Mouse (Mus musculus) heart, embryonic 13.5 days (tissue): ENCODE results near the gene Sema4g. TPM values are rescaled to one million over a fixed set of nuclear protein-coding genes. Genes with fewer than 3 reads are reported as not detected.

Source experiments
- ATAC-seq: fragments of 200-750 bp; cut with Nextera tagmentation; 2 replicates; pipeline ENCODE4 v1.8.0; 2017; ENCODE audit warnings: moderate TSS enrichment; ENCODE audit not compliant: insufficient number of reproducible peaks, low FRiP score, low TSS enrichment; ENCODE audit errors: extremely low read depth
- H3K27ac ChIP-seq: fragments of 300-500 bp; sonication (generic); replicated peaks from 2 replicates; pipeline ENCODE4 v1.5.1; 2015; ENCODE audit warnings: moderate library complexity, mild to moderate bottlenecking, inconsistent platforms
- H3K27me3 ChIP-seq: fragments of 300-500 bp; sonication (generic); replicated peaks from 2 replicates; pipeline ENCODE4 v1.6.1; 2015; ENCODE audit warnings: mild to moderate bottlenecking, inconsistent platforms
- H3K36me3 ChIP-seq: fragments of 300-500 bp; sonication (generic); 2 replicates; pipeline ENCODE4 v1.6.1; 2015; ENCODE audit warnings: mild to moderate bottlenecking, inconsistent platforms
- H3K4me1 ChIP-seq: fragments of 300-500 bp; sonication (generic); 2 replicates; pipeline ENCODE4 v1.6.1; 2015; ENCODE audit warnings: inconsistent platforms
- H3K4me2 ChIP-seq: fragments of 300-500 bp; sonication (generic); 2 replicates; pipeline ENCODE4 v1.6.1; 2015; ENCODE audit warnings: inconsistent platforms, mild to moderate bottlenecking, moderate library complexity
- H3K4me3 ChIP-seq: fragments of 300-500 bp; sonication (generic); 2 replicates; pipeline ENCODE4 v1.5.1; 2015; ENCODE audit warnings: moderate library complexity, mild to moderate bottlenecking, inconsistent platforms
- H3K9ac ChIP-seq: fragments of 300-500 bp; sonication (generic); 2 replicates; pipeline ENCODE4 v1.6.1; 2015; ENCODE audit warnings: inconsistent platforms, mild to moderate bottlenecking, moderate library complexity
- H3K9me3 ChIP-seq: fragments of 300-500 bp; sonication (generic); 2 replicates; pipeline ENCODE4 v1.6.1; 2016; ENCODE audit warnings: inconsistent platforms
- WGBS: fragments of 180-500 bp; shearing (Covaris S2); methylation state at CpG from one replicate; pipeline ENCODE4 v1.1.7; 2015; ENCODE audit warnings: mixed read lengths; 5-methylcytosine and 5-hydroxymethylcytosine counted together
- polyA plus RNA-seq: library from polyadenylated mRNA; unstranded; fragments of >200 nt; fragmentation: Nextera tagmentation; extraction: Ambion mirVana; gene quantifications from 2 replicates; pipeline ENCODE4 v1.2.1, GENCODE M21; 2015

Sema4g gene
- polyA plus RNA-seq, 1 experiment from 2014 or later: 0.60 TPM

GRCm38 (mm10) chr19:45044389-45044927 is 55.6 kb downstream of the Sema4g start:
- no peak for ATAC-seq
- Histone ChIP-seq H3K9me3 (no peaks in the 10 kb centered on the region), H3K4me3 (no peak overlapping the region), H3K27me3 (peaks cover 76% of the 10 kb centered on the region), H3K36me3 (peaks cover 4% of the 10 kb centered on the region; the same call in 1 of the 2 replicates), H3K27ac (no peak overlapping the region), H3K4me1 (peaks cover 28% of the 10 kb centered on the region), H3K4me2 (no peak overlapping the region), H3K9ac (no peak overlapping the region)
- WGBS: 54% methylated on average over 11 of the region's 11 CpGs

- H3K36me3 ChIP-seq: peaks cover 12% of the 10 kb centered on the region; the same call in 1 of the 2 replicates
- H3K9me3 ChIP-seq: no peaks in the 10 kb centered on the region
- WGBS: 38% methylated on average over 15 of the region's 15 CpGs
- ATAC-seq: no peak
- H3K4me2 ChIP-seq: no peak overlapping the region
- H3K27ac ChIP-seq: no peak overlapping the region
- H3K9ac ChIP-seq: no peak overlapping the region
- peaks cover 68% of the 10 kb centered on the region for H3K27me3 ChIP-seq
- no peak overlapping the region for H3K4me3 ChIP-seq
- H3K4me1 ChIP-seq: peaks cover 28% of the 10 kb centered on the region
Measured at GRCm38 (mm10) chr19:45045236-45045635, 56.3 kb downstream of the Sema4g start.

- Histone ChIP-seq H3K4me3 (peak within 1 kb of the TSS; percentile 68), H3K4me2 (peak within 1 kb of the TSS; percentile 93), H3K9ac (peak within 1 kb of the TSS; percentile 85), H3K4me1 (peaks cover 28% of the 10 kb centered on the region), H3K9me3 (no peaks in the 10 kb centered on the region), H3K36me3 (peaks cover 16% of the 10 kb centered on the region), H3K27me3 (peaks cover 64% of the 10 kb centered on the region), H3K27ac (no peak within 1 kb of the TSS)
- ATAC-seq: no peak
- 65% methylated on average over 5 of the region's 5 CpGs for WGBS
Measured at GRCm38 (mm10) chr19:45045651-45046050, 56.8 kb downstream of the Sema4g start, which contains the start of gene Pdzd7. Gene Pdzd7, minus strand, starts transcription at chr19:45045717.

- Histone ChIP-seq H3K4me3 (peak overlapping the region; percentile 68), H3K4me1 (peaks cover 28% of the 10 kb centered on the region), H3K9me3 (no peaks in the 10 kb centered on the region), H3K27me3 (peaks cover 53% of the 10 kb centered on the region), H3K27ac (peak overlapping the region; percentile 96), H3K9ac (peak overlapping the region; percentile 85), H3K36me3 (peaks cover 25% of the 10 kb centered on the region), H3K4me2 (peak overlapping the region; percentile 93)
- ATAC-seq: peak; percentile 47; the same call in 1 of the 2 replicates
- WGBS: 3% methylated on average over 34 of the region's 34 CpGs
Measured at GRCm38 (mm10) chr19:45046523-45047321, 57.8 kb downstream of the Sema4g start.

GRCm38 (mm10) chr19:45047417-45047934 is 58.6 kb downstream of the Sema4g start, which contains the start of gene Sfxn3:
Gene Sfxn3, plus strand, starts transcription at chr19:45047503.
- Histone ChIP-seq H3K27ac (peak within 1 kb of the TSS; percentile 96), H3K4me2 (peak within 1 kb of the TSS; percentile 93), H3K9ac (peak within 1 kb of the TSS; percentile 85), H3K4me3 (peak within 1 kb of the TSS; percentile 68), H3K27me3 (peaks cover 46% of the 10 kb centered on the region), H3K9me3 (no peaks in the 10 kb centered on the region), H3K36me3 (peaks cover 33% of the 10 kb centered on the region), H3K4me1 (peaks cover 28% of the 10 kb centered on the region)
- peak; percentile 80 for ATAC-seq
- WGBS: under 1% methylated on average over 26 of the region's 26 CpGs

- H3K9me3 ChIP-seq: no peaks in the 10 kb centered on the region
- H3K4me2 ChIP-seq: peak overlapping the region; percentile 93
- 22% methylated on average over 11 of the region's 11 CpGs for WGBS
Measured at GRCm38 (mm10) chr19:45047935-45048643, 59.2 kb downstream of the Sema4g start.

GRCm38 (mm10) chr19:45048644-45049365 is 59.9 kb downstream of the Sema4g start:
- ATAC-seq: no peak
- Histone ChIP-seq H3K36me3 (peaks cover 46% of the 10 kb centered on the region), H3K4me2 (peak overlapping the region; percentile 93), H3K4me3 (peak overlapping the region; percentile 68), H3K9me3 (no peaks in the 10 kb centered on the region), H3K27ac (peak overlapping the region; percentile 96), H3K4me1 (peaks cover 28% of the 10 kb centered on the region), H3K27me3 (peaks cover 32% of the 10 kb centered on the region), H3K9ac (peak overlapping the region; percentile 85)
- 75% methylated on average over 12 of the region's 12 CpGs for WGBS

More at GRCm38 (mm10) chr19:45047935-45048643, 59.2 kb downstream of the Sema4g start:
- Histone ChIP-seq H3K4me1 (peaks cover 28% of the 10 kb centered on the region), H3K27ac (peak overlapping the region; percentile 96), H3K36me3 (peaks cover 39% of the 10 kb centered on the region), H3K4me3 (peak overlapping the region; percentile 68), H3K27me3 (peaks cover 40% of the 10 kb centered on the region), H3K9ac (peak overlapping the region; percentile 85)
- peak; percentile 20 for ATAC-seq

- Histone ChIP-seq H3K9ac (no peak overlapping the region), H3K4me3 (no peak overlapping the region), H3K9me3 (no peaks in the 10 kb centered on the region), H3K4me2 (no peak overlapping the region), H3K36me3 (peaks cover 53% of the 10 kb centered on the region), H3K27ac (no peak overlapping the region), H3K4me1 (peaks cover 28% of the 10 kb centered on the region), H3K27me3 (peaks cover 25% of the 10 kb centered on the region)
- WGBS: 73% methylated on average over 9 of the region's 9 CpGs
- ATAC-seq: no peak
Measured at GRCm38 (mm10) chr19:45049523-45049922, 60.6 kb downstream of the Sema4g start.
